Mouse (Mus musculus) kidney, embryonic 14.5 days (tissue): ENCODE results near the gene Aasdh. TPM values are rescaled to one million over a fixed set of nuclear protein-coding genes. Genes with fewer than 3 reads are reported as not detected.

ENCODE experiments used
- ATAC-seq: fragments of 200-750 bp; cut with Nextera tagmentation; 2 replicates; pipeline ENCODE4 v1.8.0; 2017; ENCODE audit warnings: moderate number of reproducible peaks, mild to moderate bottlenecking, moderate TSS enrichment, moderate library complexity; ENCODE audit not compliant: low FRiP score, low TSS enrichment
- H3K27ac ChIP-seq: fragments of 300-500 bp; sonication (generic); 2 replicates; pipeline ENCODE4 v1.5.1; 2014; ENCODE audit warnings: low read depth, mild to moderate bottlenecking, low read length, moderate library complexity, mixed read lengths
- H3K27me3 ChIP-seq: fragments of 300-500 bp; sonication (generic); 2 replicates; pipeline ENCODE4 v1.6.1; 2014; ENCODE audit warnings: mild to moderate bottlenecking, low read length; ENCODE audit not compliant: control insufficient read depth, insufficient read depth
- H3K36me3 ChIP-seq: fragments of 300-500 bp; sonication (generic); 2 replicates; pipeline ENCODE4 v1.6.1; 2014; ENCODE audit warnings: low read length, mixed read lengths; ENCODE audit not compliant: control insufficient read depth, insufficient read depth
- H3K4me1 ChIP-seq: fragments of 300-500 bp; sonication (generic); 2 replicates; pipeline ENCODE4 v1.6.1; 2014; ENCODE audit warnings: low read length, mixed read lengths; ENCODE audit not compliant: control insufficient read depth, insufficient read depth
- H3K4me2 ChIP-seq: fragments of 300-500 bp; sonication (generic); replicated peaks from 2 replicates; pipeline ENCODE4 v1.6.1; 2014; ENCODE audit warnings: low read depth, mild to moderate bottlenecking, low read length
- H3K4me3 ChIP-seq: fragments of 300-500 bp; sonication (generic); 2 replicates; pipeline ENCODE4 v1.5.1; 2014; ENCODE audit warnings: mild to moderate bottlenecking, low read length
- H3K9ac ChIP-seq: fragments of 300-500 bp; sonication (generic); 2 replicates; pipeline ENCODE4 v1.6.1; 2014; ENCODE audit warnings: low read depth, mild to moderate bottlenecking, low read length, moderate library complexity
- H3K9me3 ChIP-seq: fragments of 300-500 bp; sonication (generic); 2 replicates; pipeline ENCODE4 v1.6.1; 2016; ENCODE audit warnings: low read length; ENCODE audit not compliant: control insufficient read depth
- WGBS: fragments of 180-500 bp; shearing (Covaris S2); extraction: QIAGEN DNeasy Blood & Tissue Kit; methylation state at CpG from one replicate; pipeline ENCODE4 v1.1.7; 2014; 5-methylcytosine and 5-hydroxymethylcytosine counted together
- polyA plus RNA-seq: library from polyadenylated mRNA; unstranded; fragments of >200 nt; fragmentation: Nextera tagmentation; extraction: Ambion mirVana; gene quantifications from 2 replicates; pipeline ENCODE4 v1.2.1, GENCODE M21; 2014

Aasdh gene
- polyA plus RNA-seq = 13.2 and 20.8 TPM in 2 replicates

DNA sequence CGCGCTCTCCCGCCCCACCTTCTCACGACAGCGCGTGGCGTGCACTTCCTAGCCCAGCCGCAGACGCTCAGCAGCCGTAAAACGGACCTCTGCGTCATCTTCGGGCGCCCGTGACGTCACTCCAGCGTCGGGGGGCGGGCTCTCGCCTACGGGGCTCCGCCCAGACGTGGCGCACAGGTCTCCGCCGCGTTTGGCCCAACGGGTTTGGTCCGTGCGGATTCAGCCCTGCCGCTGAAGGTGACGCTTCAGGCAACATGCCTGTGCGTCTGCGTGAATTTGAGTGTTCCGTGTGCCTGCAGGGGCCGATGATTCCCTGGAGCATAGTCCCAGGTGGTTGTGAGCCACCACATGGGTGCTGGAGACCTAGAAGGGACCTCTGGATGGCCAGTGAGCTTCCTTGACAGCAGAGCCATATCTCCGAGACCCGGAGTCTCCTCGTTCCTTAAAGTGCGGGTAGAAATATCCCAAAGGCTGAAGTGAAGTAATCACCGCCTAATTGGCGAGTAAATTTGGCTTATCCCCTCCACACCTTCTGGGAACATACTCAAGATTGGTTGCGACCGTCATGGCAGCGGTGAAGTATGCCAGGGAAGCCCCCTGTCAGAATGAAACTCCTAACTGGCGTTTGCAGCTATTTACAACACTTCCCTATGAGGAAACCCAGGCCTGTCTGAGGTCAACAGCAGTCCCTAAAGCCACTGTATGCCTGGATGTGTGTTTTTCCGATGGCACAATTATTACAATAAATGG lies at the start of gene Aasdh:
Aasdh (minus strand) TSS at position 110 of the 750 bp plus-strand sequence.
- Histone ChIP-seq H3K9me3 (no peaks in the 10 kb centered on the region), H3K27me3 (no peaks in the 10 kb centered on the region), H3K4me1 (0 out of 2 replicates have a peak, but pooled peaks cover 4% of the 10 kb centered on the region), H3K4me2 (peak within 1 kb of the TSS; percentile 72), H3K4me3 (peak within 1 kb of the TSS; percentile 84), H3K9ac (peak within 1 kb of the TSS; percentile 76), H3K36me3 (peaks cover 4% of the 10 kb centered on the region), H3K27ac (peak within 1 kb of the TSS; percentile 86)
- under 1% methylated on average over 47 of the region's 47 CpGs for WGBS
- peak; percentile 99 for ATAC-seq

DNA sequence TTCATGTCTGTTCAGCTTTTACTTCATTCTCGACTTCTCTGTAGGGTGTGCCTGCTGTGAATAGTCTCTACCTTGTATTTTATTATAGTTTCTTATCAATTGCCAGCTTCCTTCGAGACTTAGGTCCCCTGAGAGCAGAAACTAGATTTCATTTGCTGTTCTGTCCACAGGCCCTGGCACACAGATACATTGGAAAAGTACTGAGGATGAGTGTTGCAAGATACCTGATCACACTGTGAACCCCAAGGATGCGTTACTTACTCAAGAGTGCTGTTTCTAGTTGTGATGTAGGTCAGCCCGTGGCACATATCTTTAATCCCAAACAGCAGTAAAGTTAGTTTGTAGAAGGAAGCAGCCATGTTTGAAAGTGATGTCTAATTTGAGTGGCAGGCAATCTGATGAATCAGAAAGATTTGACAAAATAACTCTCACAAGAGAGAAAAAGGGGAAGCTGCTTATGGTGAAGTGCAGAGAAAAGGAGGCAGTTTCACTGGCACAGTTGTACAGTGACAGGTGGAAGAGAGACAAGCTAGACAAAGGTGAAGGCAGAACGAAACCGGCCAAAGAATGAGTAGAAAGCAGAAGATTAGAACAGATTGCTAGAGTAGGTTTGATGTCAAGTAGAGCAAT lies 49.1 kb upstream of the Aasdh start:
- no peak for ATAC-seq
- Histone ChIP-seq H3K9me3 (no peaks in the 10 kb centered on the region), H3K27me3 (no peaks in the 10 kb centered on the region), H3K9ac (no peak overlapping the region), H3K4me1 (peaks cover 16% of the 10 kb centered on the region), H3K36me3 (peaks cover 42% of the 10 kb centered on the region), H3K27ac (no peak overlapping the region), H3K4me3 (no peak overlapping the region), H3K4me2 (no peak overlapping the region)
- WGBS = 90% methylated on average over 6 of the region's 6 CpGs

DNA sequence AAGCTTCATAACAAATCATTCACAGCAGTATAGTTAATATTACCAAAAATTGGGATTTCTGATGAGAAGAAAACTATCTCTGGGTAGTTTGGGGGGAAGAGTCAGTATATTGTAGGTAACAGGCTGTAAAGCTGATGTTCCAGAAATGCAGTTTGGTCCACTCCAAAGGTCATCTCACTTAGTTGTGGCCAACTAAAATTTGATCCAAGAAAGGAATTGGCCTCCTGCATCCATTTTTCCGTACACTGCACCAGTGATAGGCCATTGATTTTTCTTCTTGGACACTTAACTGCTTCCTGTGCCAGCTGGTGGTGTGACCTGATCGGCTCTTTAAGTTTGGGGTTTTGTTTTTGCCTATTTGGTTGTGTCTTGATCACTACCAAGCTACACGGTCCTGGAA lies 48.5 kb upstream of the Aasdh start:
- H3K27ac ChIP-seq = no peak overlapping the region
- no peak overlapping the region for H3K4me2 ChIP-seq
- no peak overlapping the region for H3K9ac ChIP-seq
- H3K27me3 ChIP-seq = no peaks in the 10 kb centered on the region
- no peak for ATAC-seq
- peaks cover 37% of the 10 kb centered on the region for H3K36me3 ChIP-seq
- H3K9me3 ChIP-seq = no peaks in the 10 kb centered on the region
- H3K4me3 ChIP-seq = no peak overlapping the region
- 72% methylated on average over 3 of the region's 3 CpGs for WGBS
- peaks cover 19% of the 10 kb centered on the region for H3K4me1 ChIP-seq

DNA sequence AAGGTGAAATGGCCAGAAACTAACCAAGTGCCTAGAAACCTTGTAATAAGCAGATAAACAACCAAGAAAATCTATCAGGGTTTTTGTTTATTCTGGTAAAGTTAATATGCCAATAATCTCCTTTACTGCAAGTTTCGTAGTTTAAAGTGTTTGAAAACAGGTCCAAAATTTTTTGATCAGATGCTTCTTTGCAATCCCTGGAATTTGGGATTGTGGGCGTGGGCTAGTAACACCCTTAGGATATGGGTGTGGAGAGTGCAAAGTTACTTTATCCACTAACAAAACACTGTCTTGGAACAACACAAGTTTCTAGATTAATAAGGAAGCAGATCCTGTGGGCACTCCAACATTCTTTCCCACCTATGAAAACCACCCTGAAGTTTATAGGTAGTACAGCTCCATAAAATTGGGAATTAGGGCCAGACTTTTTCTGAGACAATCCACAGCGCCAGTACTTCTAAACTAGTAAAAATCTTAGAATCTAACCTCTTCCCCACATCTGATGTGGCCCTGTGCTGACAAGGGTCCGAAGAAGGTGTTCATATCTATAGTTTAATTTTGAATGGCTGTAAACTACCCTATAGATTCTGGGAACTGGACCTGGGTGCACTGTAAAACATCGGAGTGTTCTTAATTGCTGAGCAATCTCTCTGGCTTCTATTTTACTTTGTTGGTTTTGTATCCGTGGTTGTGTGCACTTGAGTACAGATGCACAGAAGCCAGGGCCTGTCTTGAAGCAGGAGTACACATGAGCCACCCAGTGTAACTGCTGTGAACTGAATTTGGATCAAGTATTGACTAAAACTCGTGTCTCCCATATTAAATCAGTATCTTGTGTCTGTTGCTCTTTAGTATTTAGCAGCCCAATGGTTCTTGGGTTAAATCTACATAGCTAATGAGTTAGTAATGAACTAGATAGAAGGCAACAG lies 47.1 kb upstream of the Aasdh start:
- H3K9ac ChIP-seq = peak overlapping the region; percentile 85
- peak overlapping the region; percentile 90 for H3K27ac ChIP-seq
- peaks cover 19% of the 10 kb centered on the region for H3K4me1 ChIP-seq
- H3K4me2 ChIP-seq = peak overlapping the region; percentile 54
- 10% methylated on average over 7 of the region's 7 CpGs for WGBS
- no peaks in the 10 kb centered on the region for H3K9me3 ChIP-seq
- peaks cover 23% of the 10 kb centered on the region for H3K36me3 ChIP-seq
- no peak for ATAC-seq
- no peaks in the 10 kb centered on the region for H3K27me3 ChIP-seq
- H3K4me3 ChIP-seq = peak overlapping the region; percentile 87

DNA sequence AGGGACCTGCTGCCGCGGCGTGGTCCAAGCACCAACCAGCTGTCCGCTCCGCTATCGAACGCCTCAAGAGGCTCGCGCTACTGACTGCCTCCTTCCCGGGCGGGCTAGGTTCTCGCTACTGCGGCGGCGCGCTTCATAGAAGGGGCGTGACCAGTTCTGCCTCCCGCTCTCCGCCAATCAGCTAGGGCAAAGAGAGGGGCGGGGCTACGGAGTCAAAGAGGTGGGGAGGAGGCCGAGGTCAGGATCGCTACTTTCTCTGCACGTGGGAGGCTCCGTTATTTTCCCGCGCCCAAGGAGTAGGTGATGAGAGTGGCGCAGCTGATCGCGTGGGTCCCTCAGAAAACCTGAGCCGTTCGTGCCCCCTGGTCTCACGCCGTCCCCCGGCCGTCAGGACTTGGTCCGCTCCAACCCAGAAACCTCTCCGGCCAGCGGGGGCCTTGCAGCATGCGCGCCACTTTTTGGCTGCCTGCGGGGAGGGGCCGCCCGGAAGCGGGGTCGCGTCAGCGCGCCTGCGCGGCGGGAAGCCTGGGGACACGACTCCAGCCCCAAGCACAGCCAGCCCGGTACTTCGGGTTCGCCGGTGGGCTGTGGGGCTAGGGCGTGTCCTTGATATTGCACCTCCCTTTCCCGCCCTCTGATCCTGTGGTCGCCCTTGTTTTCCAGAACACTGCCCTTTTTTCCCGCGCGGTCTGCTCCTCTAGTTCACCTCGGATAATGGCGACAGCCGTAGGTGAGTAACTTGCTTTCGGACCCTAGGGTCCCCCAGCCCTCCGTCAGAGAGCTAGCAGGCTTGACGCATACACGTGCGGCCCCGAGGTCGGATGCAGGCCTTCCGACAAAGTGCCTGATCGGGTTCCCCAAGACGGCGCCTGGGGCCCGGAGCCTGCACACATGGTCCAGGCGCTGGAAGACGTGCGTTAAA lies 46.1 kb upstream of the Aasdh start, which contains the start of the genes Paics and Ppat:
Paics (plus strand) TSS at position 202 of the 922 bp plus-strand sequence.
Ppat (minus strand) TSS at position 473 of the 922 bp plus-strand sequence.
- Histone ChIP-seq H3K9ac (peak within 1 kb of the TSS; percentile 85), H3K27me3 (no peaks in the 10 kb centered on the region), H3K27ac (peak within 1 kb of the TSS; percentile 90), H3K9me3 (no peaks in the 10 kb centered on the region), H3K36me3 (peaks cover 14% of the 10 kb centered on the region; the same call in 1 of the 2 replicates), H3K4me2 (peak within 1 kb of the TSS; percentile 54), H3K4me3 (peak within 1 kb of the TSS; percentile 87), H3K4me1 (peaks cover 19% of the 10 kb centered on the region)
- ATAC-seq = peak; percentile 98
- WGBS = under 1% methylated on average over 80 of the region's 81 CpGs

DNA sequence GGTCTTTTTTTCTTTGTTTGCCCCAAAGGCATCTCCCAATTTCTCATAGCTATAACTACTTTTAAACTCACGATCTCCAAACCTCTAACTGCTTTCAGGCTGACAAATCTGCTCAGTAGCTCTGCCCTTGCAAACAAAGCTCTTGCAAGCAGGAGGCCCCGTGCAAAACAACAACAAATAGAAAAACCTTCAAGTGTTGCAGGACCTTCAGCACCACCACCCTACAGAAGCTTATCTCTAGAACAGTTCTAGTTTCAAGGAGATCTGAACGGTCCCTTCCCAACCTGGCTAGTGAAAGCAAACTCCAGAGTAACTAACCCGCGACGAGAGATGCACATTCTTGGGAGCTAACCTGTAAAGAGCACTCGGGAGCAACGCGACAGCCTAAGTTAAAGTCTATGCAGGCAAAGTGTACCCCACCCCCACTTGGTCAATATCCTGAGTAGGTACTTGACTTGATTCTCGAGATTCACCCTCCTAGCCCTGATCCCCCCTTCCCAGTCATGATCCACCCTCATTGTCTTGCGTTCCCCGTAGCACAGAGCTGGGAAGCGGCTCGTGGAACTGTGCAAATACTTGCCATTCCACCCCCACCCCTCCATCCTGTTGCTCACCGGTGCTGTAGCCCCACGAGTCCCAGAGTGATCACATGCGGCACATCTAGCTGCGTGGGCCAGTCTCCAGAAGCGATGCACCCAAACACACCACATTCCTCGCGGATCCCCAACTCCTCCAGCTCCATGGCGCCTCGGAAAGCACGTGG lies 45.2 kb upstream of the Aasdh start:
- Histone ChIP-seq H3K36me3 (peaks cover 7% of the 10 kb centered on the region; the same call in 1 of the 2 replicates), H3K27me3 (no peaks in the 10 kb centered on the region), H3K4me3 (peak overlapping the region; percentile 87), H3K9ac (peak overlapping the region; percentile 85), H3K4me2 (peak overlapping the region; percentile 54), H3K9me3 (no peaks in the 10 kb centered on the region), H3K27ac (peak overlapping the region; percentile 90; the same call in 1 of the 2 replicates), H3K4me1 (peaks cover 19% of the 10 kb centered on the region)
- no peak for ATAC-seq
- under 1% methylated on average over 24 of the region's 24 CpGs for WGBS

DNA sequence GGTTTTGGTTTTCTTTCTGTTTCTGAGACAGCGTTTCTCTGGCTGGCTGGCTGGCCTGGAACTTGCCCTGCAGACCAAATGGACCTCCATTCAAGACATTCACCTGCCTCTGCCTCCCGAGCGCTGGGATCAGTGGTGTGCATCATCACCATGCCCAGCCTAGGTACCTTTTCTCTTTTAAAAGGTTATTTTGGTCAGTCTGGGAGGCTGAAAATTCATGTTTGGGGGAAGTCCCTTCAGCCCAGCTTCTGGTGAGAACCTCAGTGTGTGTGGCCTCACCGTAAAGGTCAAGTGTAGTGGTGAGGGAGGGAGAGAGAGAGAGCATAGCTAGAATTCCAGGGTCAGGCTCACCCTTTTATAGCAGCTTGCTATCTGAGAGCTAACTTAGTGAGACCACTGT lies 42.4 kb upstream of the Aasdh start:
- no peak for ATAC-seq
- H3K4me2 ChIP-seq = no peak overlapping the region
- H3K9me3 ChIP-seq = no peaks in the 10 kb centered on the region
- no peaks in the 10 kb centered on the region; the same call in 1 of the 2 replicates for H3K36me3 ChIP-seq
- 87% methylated on average over 4 of the region's 4 CpGs for WGBS
- no peak overlapping the region for H3K27ac ChIP-seq
- H3K4me1 ChIP-seq = peaks cover 12% of the 10 kb centered on the region
- no peak overlapping the region for H3K9ac ChIP-seq
- H3K27me3 ChIP-seq = no peaks in the 10 kb centered on the region
- no peak overlapping the region for H3K4me3 ChIP-seq
